Mouse (Mus musculus) CH12.LX (cell line): ENCODE data around the gene Prkch.

ENCODE experiments used
- EP300 ChIP-seq: IDR thresholded peaks from 2 replicates; pipeline ENCODE4 v1.6.1; 2011; ENCODE audit warnings: low read length, improper control_type of control experiment
- JUND ChIP-seq: conservative IDR thresholded peaks from 2 replicates; pipeline ENCODE4 v1.6.1; 2011; ENCODE audit warnings: low read depth, low read length, improper control_type of control experiment
- TCF12 ChIP-seq: IDR thresholded peaks from 2 replicates; pipeline ENCODE4 v1.6.1; 2014; ENCODE audit warnings: low read depth, mild to moderate bottlenecking, inconsistent platforms, low read length, improper control_type of control experiment

GRCm38 (mm10) chr12:73799671-73800070 lies 215.1 kb downstream of the Prkch start:
- TF ChIP-seq TCF12 (no peak), JUND (no peak), EP300 (no peak)
